Mouse (Mus musculus) gastrocnemius, adult 8-10 months (tissue): ENCODE data around the gene Wnt7b. TPM values are rescaled to one million over a fixed set of nuclear protein-coding genes. Genes with fewer than 3 reads are reported as not detected.

Experiments used
- DNase-seq, 2 experiments: peaks; one replicate each; pipeline ENCODE4 v3.0.0; 2022; ENCODE audit warnings: low spot score in 2 of 2
- total RNA-seq, 4 experiments: library from RNA; stranded (reverse); gene quantifications; 2 replicates each; pipeline ENCODE4 v1.2.4; 2022

Wnt7b gene
- total RNA-seq, 4 experiments from 2014 or later = 0.19 TPM; not detected in 3

- DNase-seq = peak; percentile 10 to 31
Measured at GRCm38 (mm10) chr15:85523173-85523991, 58.9 kb downstream of the Wnt7b start.

- DNase-seq = no peak
Measured at GRCm38 (mm10) chr15:85519438-85519837, 62.8 kb downstream of the Wnt7b start.

DNA sequence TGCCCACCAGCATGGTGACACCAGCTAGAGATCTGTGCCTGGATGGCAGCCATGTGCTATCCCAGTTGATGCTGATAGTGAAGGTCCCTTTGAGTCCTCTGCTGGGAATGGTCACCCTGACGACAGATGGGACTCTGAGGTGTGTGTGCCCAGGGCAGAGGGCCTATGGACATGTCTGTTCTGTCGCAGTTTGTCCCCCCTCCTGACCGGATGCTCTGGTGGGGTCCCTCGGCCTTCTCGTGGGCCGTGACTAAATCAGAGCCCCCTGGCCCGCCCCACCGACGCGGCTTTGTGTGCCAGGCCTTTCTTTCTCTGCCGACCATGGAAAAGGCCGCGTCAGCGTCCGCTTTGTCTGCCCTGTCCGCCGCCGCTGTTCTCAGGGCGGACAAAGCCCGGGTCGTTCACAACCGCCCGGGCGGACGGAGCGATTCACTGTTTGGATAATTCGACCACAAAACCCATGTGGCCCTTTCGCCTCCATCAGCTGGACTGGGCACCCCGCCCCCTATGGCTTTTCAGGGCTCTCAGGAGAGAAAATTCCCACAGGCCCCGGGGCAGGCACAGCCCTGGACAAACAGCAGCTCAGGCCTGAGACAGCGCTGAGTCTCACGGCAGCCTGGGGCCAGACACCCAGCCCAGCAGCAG is 74.8 kb downstream of the Wnt7b start:
- no peak for DNase-seq

DNA sequence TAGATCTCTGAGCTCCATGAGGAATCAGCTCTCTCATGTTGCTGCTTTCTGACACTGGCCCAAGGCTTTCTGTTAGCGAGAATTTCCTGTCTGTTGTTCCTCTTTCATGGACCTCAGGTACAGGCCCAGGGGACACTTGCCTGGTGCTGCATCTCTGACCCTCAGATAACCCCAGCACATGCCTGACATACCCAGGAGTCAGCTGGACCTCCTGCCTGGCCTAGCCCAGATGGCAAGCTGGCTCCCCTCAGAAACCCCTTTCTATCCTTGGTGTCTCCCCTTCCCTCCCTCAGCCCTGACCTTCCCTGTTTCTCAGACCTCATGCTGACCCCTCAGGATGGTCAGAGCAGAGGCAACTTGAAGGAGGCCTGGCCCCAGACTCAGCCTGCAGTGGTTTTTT is 75.6 kb downstream of the Wnt7b start:
- no peak for DNase-seq

DNA sequence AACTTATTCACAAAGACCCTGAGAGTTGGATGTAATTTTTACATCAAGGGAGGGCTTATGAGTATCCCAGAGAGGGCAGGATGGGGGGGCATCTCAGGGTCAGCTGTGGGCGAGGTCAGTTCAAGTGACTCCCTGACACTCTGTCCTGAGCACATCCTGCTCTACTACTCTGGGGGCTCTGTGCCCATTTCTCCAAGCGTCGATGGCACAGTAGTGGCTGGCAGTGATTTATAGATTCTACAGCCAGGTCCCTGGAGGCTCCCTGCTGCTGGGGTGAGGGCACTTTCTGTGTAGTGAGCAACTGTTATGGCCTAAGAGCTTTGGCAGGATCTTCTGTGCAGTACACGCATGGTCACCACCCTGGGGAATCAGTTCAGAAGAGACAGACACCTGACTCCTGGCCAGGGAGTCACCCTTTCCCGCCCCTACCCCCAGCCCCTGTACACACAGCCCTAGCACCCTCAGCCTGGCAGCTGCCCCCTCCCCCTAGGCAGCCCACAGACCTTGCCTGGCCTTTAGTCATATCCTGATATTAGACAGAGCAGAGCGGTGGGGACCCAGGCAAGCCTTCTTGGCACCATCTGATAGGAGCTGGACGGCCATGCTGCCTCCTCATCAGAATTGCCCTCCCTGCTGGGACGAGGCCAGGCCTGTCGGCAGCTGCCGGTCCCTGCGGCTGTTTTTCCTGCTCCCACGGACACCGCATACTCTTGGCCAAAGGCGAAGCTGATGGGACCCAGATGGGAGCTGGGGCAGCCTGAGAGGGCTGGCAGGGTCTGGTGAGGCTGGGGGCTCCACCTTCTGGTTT is 77.0 kb downstream of the Wnt7b start:
- DNase-seq = peak; percentile 56 to 66

GRCm38 (mm10) chr15:85503127-85503526 is 79.1 kb downstream of the Wnt7b start, which contains the start of gene 7530416G11Rik:
TSS of gene 7530416G11Rik (minus strand) at chr15:85503227.
- DNase-seq = no peak

- DNase-seq = no peak
Measured at GRCm38 (mm10) chr15:85500267-85500666, 82.0 kb downstream of the Wnt7b start.

- no peak for DNase-seq
Measured at GRCm38 (mm10) chr15:85497981-85498475, 84.2 kb downstream of the Wnt7b start.

GRCm38 (mm10) chr15:85497548-85497947 is 84.7 kb downstream of the Wnt7b start:
- DNase-seq = no peak

GRCm38 (mm10) chr15:85494163-85494621 is 88.1 kb downstream of the Wnt7b start:
- DNase-seq = no peak

DNA sequence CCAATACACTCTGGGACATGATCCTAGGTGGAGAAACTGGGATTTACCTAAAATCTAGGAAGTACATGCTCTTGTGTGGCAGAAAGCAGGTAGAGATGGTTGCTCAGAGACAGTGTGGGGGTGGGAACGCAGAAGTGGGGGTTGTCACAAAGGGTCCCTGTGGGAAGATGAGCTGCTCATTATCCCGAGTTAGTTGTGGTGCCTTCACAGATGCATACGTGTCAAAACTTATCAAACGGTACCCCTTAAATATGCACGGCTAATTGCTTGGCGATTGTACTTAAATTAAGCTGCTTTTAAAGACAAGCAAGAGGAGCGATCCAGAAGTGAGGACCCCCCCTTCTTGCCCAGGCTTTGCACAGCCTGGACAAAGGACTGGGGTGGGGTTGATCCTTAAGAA is 92.5 kb downstream of the Wnt7b start:
- DNase-seq = no peak

- DNase-seq = no peak
Measured at GRCm38 (mm10) chr15:85488900-85489299, 93.4 kb downstream of the Wnt7b start.

Other genes with a start within 250 kb of the Wnt7b start
- gene Atxn10, start 246.2 kb downstream of the Wnt7b start, total RNA-seq = 10 to 100 TPM; 26.0 to 27.9 (median 27.0) TPM
- gene 7530416G11Rik, start 79.2 kb downstream of the Wnt7b start, total RNA-seq = not detected
- 10 to 100 TPM; 10.5 to 19.6 (median 14.7) TPM for gene Ppara, start 152.5 kb upstream of the Wnt7b start, total RNA-seq
- gene Cdpf1, start 229.2 kb upstream of the Wnt7b start, total RNA-seq = 10 to 100 TPM; 52.8 to 58.2 (median 55.1) TPM
- gene Pkdrej, start 239.3 kb upstream of the Wnt7b start, total RNA-seq = 1 to 10 TPM in 1 of 4 experiments, under 1 TPM in 3; 0.24 to 1.0 (median 0.57) TPM
- gene Ttc38, start 249.8 kb upstream of the Wnt7b start, total RNA-seq = 1 to 10 TPM; 3.7 to 6.7 (median 4.4) TPM